Mouse (Mus musculus) urinary bladder, adult 18-20 months (tissue): ENCODE measurements around the gene Drosha.

Experiments used
- DNase-seq, 2 experiments: peaks; one replicate each; pipeline ENCODE4 v3.0.0; 2022; ENCODE audit warnings: low spot score in 2 of 2, mixed read lengths in 2 of 2

The Drosha gene

GRCm38 (mm10) chr15:12829878-12830277, 5.3 kb downstream of the Drosha start:
- no peak for DNase-seq

GRCm38 (mm10) chr15:12832599-12832998, 8.0 kb downstream of the Drosha start:
- DNase-seq, result no peak

GRCm38 (mm10) chr15:12833385-12833784, 8.8 kb downstream of the Drosha start:
- DNase-seq, result no peak

- DNase-seq, result no peak
These were observed 9.6 kb downstream of the Drosha start for GRCm38 (mm10) chr15:12834231-12834630.

GRCm38 (mm10) chr15:12840737-12841136, 16.1 kb downstream of the Drosha start:
- DNase-seq, result no peak

- no peak for DNase-seq
These were observed 18.2 kb downstream of the Drosha start for GRCm38 (mm10) chr15:12842833-12843232.

- no peak for DNase-seq
These were observed 23.8 kb downstream of the Drosha start for GRCm38 (mm10) chr15:12848196-12848975.

GRCm38 (mm10) chr15:12849373-12849772, 24.8 kb downstream of the Drosha start:
- no peak for DNase-seq

- DNase-seq, result no peak
These were observed 28.9 kb downstream of the Drosha start for GRCm38 (mm10) chr15:12853471-12853870.

GRCm38 (mm10) chr15:12856780-12857179, 32.2 kb downstream of the Drosha start:
- no peak for DNase-seq

GRCm38 (mm10) chr15:12857840-12858516, 33.4 kb downstream of the Drosha start:
- DNase-seq, result no peak

GRCm38 (mm10) chr15:12858645-12859044, 34.0 kb downstream of the Drosha start:
- no peak for DNase-seq

- no peak for DNase-seq
These were observed 37.4 kb downstream of the Drosha start for GRCm38 (mm10) chr15:12862061-12862460.

- DNase-seq, result no peak
These were observed 39.1 kb downstream of the Drosha start for GRCm38 (mm10) chr15:12863669-12864068.

GRCm38 (mm10) chr15:12865595-12866314, 41.1 kb downstream of the Drosha start:
- DNase-seq, result no peak

GRCm38 (mm10) chr15:12867269-12867668, 42.7 kb downstream of the Drosha start:
- DNase-seq, result no peak

GRCm38 (mm10) chr15:12875442-12876176, 51.0 kb downstream of the Drosha start:
- DNase-seq, result no peak

GRCm38 (mm10) chr15:12876266-12876665, 51.7 kb downstream of the Drosha start:
- no peak for DNase-seq

- no peak for DNase-seq
These were observed 52.3 kb downstream of the Drosha start for GRCm38 (mm10) chr15:12876881-12877280.

GRCm38 (mm10) chr15:12877934-12878333, 53.3 kb downstream of the Drosha start:
- no peak for DNase-seq

- no peak for DNase-seq
These were observed 54.0 kb downstream of the Drosha start for GRCm38 (mm10) chr15:12878581-12878980.

GRCm38 (mm10) chr15:12879937-12880336, 55.3 kb downstream of the Drosha start:
- no peak for DNase-seq
